Mouse (Mus musculus) megakaryocyte progenitor cell, adult 5-6 weeks (primary cell): ENCODE measurements at regions not wholly inside any gene's neighbourhood (a gene's known extent, or its start where the extent isn't known, plus 50 kb on each side); places are given as distances from the start of the nearest gene placed in this dataset.

Source experiments
- ATAC-seq: replicated peaks from 2 replicates; pipeline ENCODE4 v1.8.0; 2016; ENCODE audit warnings: mild to moderate bottlenecking, moderate TSS enrichment, inconsistent platforms; ENCODE audit not compliant: poor library complexity

DNA sequence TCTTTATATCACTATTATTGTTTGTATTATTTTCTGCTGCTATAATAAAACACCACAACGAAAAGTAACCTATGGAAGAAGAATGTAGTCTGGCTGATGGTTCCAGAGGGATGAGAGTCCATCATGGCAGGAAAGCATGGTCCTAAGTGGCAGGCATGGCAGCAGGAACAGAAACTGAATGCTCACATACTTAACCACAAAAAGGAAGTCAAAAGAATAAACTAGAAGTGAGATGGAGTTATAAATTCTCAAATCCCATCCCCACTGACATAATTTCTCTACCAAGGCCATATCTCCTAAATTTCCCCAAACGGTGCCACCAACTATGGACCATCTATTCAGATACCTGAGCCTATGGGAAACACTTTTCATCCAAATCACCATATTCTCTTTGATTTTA lies 408.7 kb upstream of the Cnksr2 start:
- ATAC-seq = 0 out of 2 replicates have a peak, but pooled peaks have one; percentile 37

DNA sequence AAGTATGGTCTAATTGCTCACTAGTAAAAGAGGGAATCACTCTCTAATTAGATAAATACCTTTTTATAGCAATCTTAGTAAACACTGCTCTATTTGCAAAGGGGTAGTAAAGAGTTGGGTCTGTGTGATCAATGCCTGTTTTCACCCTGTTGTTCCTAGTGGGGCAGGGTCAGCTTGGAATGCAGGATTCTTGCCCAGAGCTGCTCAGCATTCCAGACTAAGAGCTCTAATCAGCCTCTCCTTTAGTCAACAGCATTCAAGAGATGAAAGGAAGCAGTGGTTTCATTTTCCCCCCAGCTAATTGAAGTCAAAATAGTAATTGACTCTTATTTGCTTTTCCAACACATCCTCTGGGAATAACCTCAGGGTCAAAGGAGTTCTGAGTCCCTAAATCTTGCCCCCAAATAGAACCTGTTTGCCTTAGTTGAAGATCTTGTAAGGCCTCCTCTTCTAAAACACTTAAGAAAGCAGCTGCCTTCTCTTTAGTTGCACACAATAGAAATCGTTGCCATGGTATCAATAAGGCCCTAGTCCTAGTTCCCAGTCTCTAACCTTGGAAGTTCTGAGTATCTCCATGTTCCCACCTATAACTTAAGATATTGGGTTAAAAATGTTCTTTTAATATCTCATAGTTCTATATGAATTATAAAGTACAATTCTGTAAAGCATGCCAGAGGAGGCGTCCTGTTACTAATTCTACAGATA lies 380.6 kb upstream of the Cnksr2 start:
- no peak for ATAC-seq

DNA sequence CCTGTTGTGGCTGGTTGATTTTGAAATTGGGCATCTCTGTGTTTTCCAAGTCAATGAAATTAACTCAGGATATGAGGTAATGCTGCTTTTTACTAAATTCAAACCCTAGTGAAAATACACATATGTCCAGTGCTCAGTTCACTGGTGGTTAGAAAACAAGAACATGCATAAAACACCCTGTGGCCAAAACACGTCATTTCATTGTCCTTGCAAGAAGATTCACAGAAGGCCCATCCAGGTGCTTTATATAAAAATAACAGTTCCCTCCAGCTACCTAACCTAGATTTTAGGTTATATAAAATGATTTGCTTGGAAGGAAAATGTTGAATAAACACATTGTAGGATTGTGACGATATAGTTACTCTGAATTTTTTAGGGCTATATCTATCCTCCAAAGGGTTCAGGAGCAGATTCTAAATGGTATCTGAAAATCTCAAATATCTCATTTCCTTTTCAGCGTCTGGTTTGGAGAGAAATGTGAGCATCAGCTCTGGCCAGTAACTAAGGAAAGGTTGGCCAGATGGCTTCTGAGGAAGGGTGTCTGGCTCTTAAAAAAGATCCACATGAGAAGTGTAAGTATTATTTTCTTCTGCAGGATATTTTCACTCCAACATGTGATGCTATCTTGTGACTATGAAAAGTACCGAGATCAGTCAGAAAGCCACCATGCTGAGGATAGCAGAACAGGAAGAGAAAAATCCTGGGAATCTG lies 351.2 kb upstream of the Cnksr2 start:
- no peak for ATAC-seq

DNA sequence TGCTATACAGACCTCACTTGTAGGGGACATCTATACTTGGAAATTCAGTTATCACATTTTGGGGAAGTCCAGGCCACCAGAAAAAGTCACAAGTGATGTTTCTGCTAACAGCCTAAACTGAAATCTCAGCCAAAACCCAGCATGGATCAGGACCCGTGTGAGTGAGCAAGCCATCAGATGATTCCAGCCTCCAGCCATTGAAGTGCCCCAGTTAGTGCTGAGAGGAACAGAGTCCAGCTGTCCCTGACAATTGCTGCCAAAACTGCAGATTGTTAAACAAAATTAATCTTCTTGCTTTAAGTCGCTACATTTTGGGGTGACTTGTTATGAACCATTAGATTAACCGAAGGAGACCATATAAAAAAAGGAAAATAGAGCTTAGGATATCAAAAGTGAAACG lies 332.7 kb upstream of the Cnksr2 start:
- ATAC-seq = no peak

DNA sequence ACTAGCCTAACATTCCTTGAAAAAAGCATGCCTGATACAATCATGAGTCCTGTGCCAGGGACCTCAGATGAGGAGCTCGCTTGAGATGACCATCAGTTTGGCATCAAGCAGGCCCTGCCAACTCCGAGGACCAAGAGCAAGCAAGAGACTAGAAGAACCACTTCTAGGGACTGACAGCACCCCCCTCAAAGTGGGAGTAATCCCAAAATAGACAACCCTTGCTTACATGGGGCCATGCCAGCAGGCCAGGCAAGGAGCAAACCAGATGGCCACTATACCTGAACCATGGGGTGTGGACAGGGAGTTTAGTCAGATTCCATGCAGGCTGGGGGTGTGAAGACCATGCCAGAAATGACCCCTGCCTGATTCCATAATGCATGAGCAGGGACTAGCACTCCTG lies 330.1 kb upstream of the Cnksr2 start:
- no peak for ATAC-seq
